Mouse (Mus musculus) liver, adult 2 months (tissue): ENCODE data around the gene Card10. TPM values are rescaled to one million over a fixed set of nuclear protein-coding genes. Genes with fewer than 3 reads are reported as not detected.

ENCODE experiments used
- DNase-seq: peaks from one replicate; pipeline ENCODE4 v3.0.0-alpha.2; 2011; ENCODE audit warnings: low read depth, low spot score; ENCODE audit errors: extremely low read depth
- H3K27ac ChIP-seq: fragments of 200-500 bp; replicated peaks from 2 replicates; pipeline ENCODE4 v1.5.1; 2012; ENCODE audit warnings: low read depth, mild to moderate bottlenecking, control low read depth, inconsistent platforms, low read length; ENCODE audit not compliant: insufficient read depth
- H3K27me3 ChIP-seq: fragments of 200-500 bp; 2 replicates; pipeline ENCODE4 v1.6.1; 2012; ENCODE audit warnings: mild to moderate bottlenecking, moderate library complexity, low read length, inconsistent platforms; ENCODE audit not compliant: control insufficient read depth, insufficient read depth
- H3K36me3 ChIP-seq: fragments of 200-500 bp; 2 replicates; pipeline ENCODE4 v1.6.1; 2012; ENCODE audit warnings: low read length, inconsistent platforms; ENCODE audit not compliant: control insufficient read depth, insufficient read depth
- H3K4me1 ChIP-seq: fragments of 200-500 bp; 2 replicates; pipeline ENCODE4 v1.6.1; 2011; ENCODE audit warnings: low read length; ENCODE audit not compliant: control insufficient read depth, insufficient read depth
- H3K4me3 ChIP-seq: fragments of 200-500 bp; 2 replicates; pipeline ENCODE4 v1.5.1; 2011; ENCODE audit warnings: low read depth, mild to moderate bottlenecking, control low read depth, low read length, moderate library complexity; ENCODE audit not compliant: insufficient read depth
- H3K79me2 ChIP-seq: fragments of 200-500 bp; 2 replicates; pipeline ENCODE4 v1.6.1; 2012; ENCODE audit warnings: inconsistent platforms, mild to moderate bottlenecking, low read length, moderate library complexity; ENCODE audit not compliant: control insufficient read depth, insufficient read depth
- H3K9ac ChIP-seq: fragments of 200-500 bp; 2 replicates; pipeline ENCODE4 v1.6.1; 2012; ENCODE audit warnings: low read depth, mild to moderate bottlenecking, control low read depth, inconsistent platforms, low read length
- CTCF ChIP-seq: fragments of 200-500 bp; IDR thresholded peaks from 2 replicates; pipeline ENCODE4 v1.5.1; 2011; ENCODE audit warnings: low read depth, low read length, control low read depth
- POLR2A ChIP-seq: fragments of 200-500 bp; IDR thresholded peaks from 2 replicates; pipeline ENCODE4 v1.6.1; 2011; ENCODE audit warnings: low read length, control low read depth; ENCODE audit not compliant: insufficient read depth; ENCODE audit errors: extremely low read depth
- WGBS: fragments of 180-500 bp; shearing (Covaris S2); methylation state at CpG from one replicate; pipeline ENCODE4 v1.1.7; 2018; 5-methylcytosine and 5-hydroxymethylcytosine counted together
- polyA plus RNA-seq: library from polyadenylated mRNA; depleted of rRNA; stranded (reverse); fragments of >200 nt; gene quantifications from 2 replicates; pipeline ENCODE4 v1.2.3, GENCODE M21; 2012
- total RNA-seq: library from RNA; depleted of rRNA; stranded (reverse); fragments of >200 nt; gene quantifications from 2 replicates; pipeline ENCODE4 v1.2.3, GENCODE M21; 2014

Card10 gene
- total and polyA plus RNA-seq, 2 experiments = 2.7 to 18.7 TPM

- H3K27me3 ChIP-seq = no peaks in the 10 kb centered on the region
- peaks cover 15% of the 10 kb centered on the region; the same call in 1 of the 2 replicates for H3K79me2 ChIP-seq
- H3K4me1 ChIP-seq = peaks cover 47% of the 10 kb centered on the region
- H3K36me3 ChIP-seq = no peaks in the 10 kb centered on the region
- 4% methylated on average over 21 of the region's 21 CpGs for WGBS
- peak; percentile 69 for DNase-seq
- peak overlapping the region; percentile 95 for H3K9ac ChIP-seq
- no peak for TF ChIP-seq POLR2A
- peak; percentile 19; the same call in 1 of the 2 replicates for TF ChIP-seq CTCF
- H3K4me3 ChIP-seq = peak overlapping the region; percentile 96
- peak overlapping the region; percentile 99 for H3K27ac ChIP-seq
Observed at GRCm38 (mm10) chr15:78843581-78844469, 41.0 kb upstream of the Card10 start.

DNA sequence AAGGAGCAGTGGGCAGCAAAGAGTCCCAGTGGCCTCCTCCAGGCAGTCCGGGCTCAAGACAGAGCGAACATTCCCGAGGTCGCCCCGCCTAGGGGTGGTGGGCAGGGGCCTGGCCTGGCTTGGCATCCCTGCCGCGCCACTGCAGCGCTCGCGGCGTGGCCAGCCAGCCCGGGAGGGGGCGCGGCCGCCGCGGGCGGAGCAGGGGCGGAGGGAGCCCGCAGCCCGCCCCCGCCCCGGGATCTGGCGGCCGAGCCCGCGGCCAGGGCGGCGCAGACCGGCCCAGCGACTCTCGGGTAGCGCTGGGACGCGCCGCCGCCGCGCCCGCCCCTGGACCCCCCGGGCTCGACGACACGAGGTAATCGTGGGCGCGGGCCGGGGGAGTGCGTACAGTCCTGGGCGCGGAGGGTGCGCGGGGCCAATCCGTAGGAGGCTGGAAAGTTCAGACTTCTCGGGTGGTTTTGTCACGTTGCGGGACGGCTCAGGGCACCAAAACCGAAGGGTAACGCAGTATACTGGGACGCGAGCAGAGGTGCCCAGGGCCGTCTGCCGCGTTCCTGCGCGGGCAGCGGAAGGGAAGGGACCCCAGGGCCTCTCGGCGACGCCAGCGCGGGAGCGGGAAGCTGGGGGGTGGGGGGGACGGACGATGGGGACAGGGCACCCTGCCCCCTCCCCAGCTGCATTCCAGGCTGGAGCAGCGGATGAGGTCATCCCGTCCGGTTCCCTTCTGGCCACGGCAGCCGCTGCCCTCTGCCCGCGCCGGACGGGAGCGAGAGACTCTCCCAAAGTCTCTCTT, 39.7 kb upstream of the Card10 start, which contains the start of gene Cdc42ep1:
TSS of gene Cdc42ep1 (plus strand) at position 254 of the 793 bp plus-strand sequence.
- peak within 1 kb of the TSS; percentile 96 for H3K4me3 ChIP-seq
- peaks cover 15% of the 10 kb centered on the region; the same call in 1 of the 2 replicates for H3K79me2 ChIP-seq
- H3K27me3 ChIP-seq = no peaks in the 10 kb centered on the region
- WGBS = under 1% methylated on average over 65 of the region's 86 CpGs
- H3K36me3 ChIP-seq = no peaks in the 10 kb centered on the region
- DNase-seq = peak; percentile 56
- H3K27ac ChIP-seq = peak within 1 kb of the TSS; percentile 99
- H3K9ac ChIP-seq = peak within 1 kb of the TSS; percentile 95
- TF ChIP-seq CTCF = no peak; the same call in 1 of the 2 replicates
- peak; percentile 65; the same call in 1 of the 2 replicates for TF ChIP-seq POLR2A
- peaks cover 42% of the 10 kb centered on the region for H3K4me1 ChIP-seq

DNA sequence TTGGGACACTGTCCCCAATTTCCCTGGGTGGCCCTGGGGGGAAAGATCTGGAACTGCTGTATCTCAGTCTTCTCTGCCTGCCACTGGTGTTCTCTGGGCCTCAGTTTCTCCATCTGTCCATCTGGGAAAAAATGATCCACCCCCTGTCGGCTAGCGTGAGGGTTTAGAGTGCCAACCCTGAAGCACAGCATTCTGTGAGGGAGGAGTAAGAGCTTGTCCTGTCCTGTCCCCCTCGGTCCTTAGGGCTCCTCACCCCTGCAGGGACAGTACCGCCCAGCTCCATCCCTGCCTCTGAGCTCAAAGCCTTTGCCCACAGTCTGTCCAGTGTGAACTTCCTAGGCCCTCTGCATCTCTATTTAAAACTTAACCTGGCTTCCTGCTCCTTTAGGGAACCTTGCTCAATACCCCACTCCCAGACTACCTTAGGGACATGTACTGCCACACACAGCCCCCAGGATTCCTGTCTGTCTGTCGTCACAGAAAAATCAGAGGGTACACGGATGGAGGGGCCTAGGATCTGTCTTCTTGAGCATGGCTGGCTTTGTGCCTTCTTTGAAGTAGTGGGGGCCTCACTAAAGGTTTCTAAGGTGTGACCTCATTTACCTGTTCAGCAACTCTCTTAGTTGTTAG, 38.4 kb upstream of the Card10 start:
- peak overlapping the region; percentile 69 for H3K27ac ChIP-seq
- no peak for DNase-seq
- peaks cover 38% of the 10 kb centered on the region for H3K4me1 ChIP-seq
- no peak overlapping the region for H3K9ac ChIP-seq
- H3K79me2 ChIP-seq = peaks cover 10% of the 10 kb centered on the region; the same call in 1 of the 2 replicates
- no peak overlapping the region for H3K4me3 ChIP-seq
- WGBS = 86% methylated on average over 6 of the region's 6 CpGs
- TF ChIP-seq POLR2A (no peak), CTCF (no peak)
- H3K27me3 ChIP-seq = no peaks in the 10 kb centered on the region
- no peaks in the 10 kb centered on the region for H3K36me3 ChIP-seq

DNA sequence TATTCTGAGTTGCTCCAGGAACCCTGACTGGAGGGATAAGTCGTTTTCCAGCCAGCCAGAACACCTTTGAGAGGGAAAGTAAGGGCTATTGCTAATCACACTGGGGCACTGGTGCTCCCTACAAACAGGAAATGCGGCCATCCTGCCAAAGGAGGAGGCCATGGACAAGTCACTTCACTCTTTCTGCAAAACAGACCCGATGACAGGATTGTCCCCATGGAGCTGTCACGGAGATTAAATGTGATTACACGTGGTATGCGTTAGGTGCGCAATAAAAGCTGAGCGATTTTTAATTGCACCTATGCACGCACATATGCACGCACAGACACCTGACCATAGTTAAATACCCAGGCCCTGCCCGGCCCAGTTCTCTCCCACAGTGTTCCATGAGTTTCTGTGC, 37.9 kb upstream of the Card10 start:
- Histone ChIP-seq H3K27me3 (no peaks in the 10 kb centered on the region), H3K79me2 (peaks cover 7% of the 10 kb centered on the region; the same call in 1 of the 2 replicates), H3K36me3 (no peaks in the 10 kb centered on the region), H3K27ac (peak overlapping the region; percentile 69), H3K4me3 (no peak overlapping the region), H3K9ac (no peak overlapping the region), H3K4me1 (peaks cover 33% of the 10 kb centered on the region)
- TF ChIP-seq POLR2A (no peak), CTCF (no peak)
- no peak for DNase-seq
- WGBS = 57% methylated on average over 11 of the region's 11 CpGs

- H3K79me2 ChIP-seq = peaks cover 7% of the 10 kb centered on the region; the same call in 1 of the 2 replicates
- peak overlapping the region; percentile 69 for H3K27ac ChIP-seq
- H3K4me3 ChIP-seq = no peak overlapping the region
- peaks cover 28% of the 10 kb centered on the region for H3K4me1 ChIP-seq
- peak; percentile 99 for DNase-seq
- H3K36me3 ChIP-seq = no peaks in the 10 kb centered on the region
- 13% methylated on average over 3 of the region's 3 CpGs for WGBS
- no peaks in the 10 kb centered on the region for H3K27me3 ChIP-seq
- H3K9ac ChIP-seq = no peak overlapping the region
- no peak for TF ChIP-seq CTCF
- TF ChIP-seq POLR2A = no peak
Observed at GRCm38 (mm10) chr15:78840241-78840640, 37.4 kb upstream of the Card10 start.
